Mouse (Mus musculus) limb, embryonic 10.5 days (tissue): ENCODE measurements around the gene Ntm. TPM values are rescaled to one million over a fixed set of nuclear protein-coding genes. Genes with fewer than 3 reads are reported as not detected.

Experiments used
- DNase-seq: peaks from one replicate; pipeline ENCODE4 v3.0.0-alpha.2; 2017; ENCODE audit warnings: low spot score
- H3K27ac ChIP-seq: fragments of 300-500 bp; sonication (generic); 2 replicates; pipeline ENCODE4 v1.5.1; 2016; ENCODE audit warnings: mild to moderate bottlenecking
- H3K27me3 ChIP-seq: fragments of 300-500 bp; sonication (generic); 2 replicates; pipeline ENCODE4 v1.6.1; 2016; ENCODE audit warnings: low read depth, mild to moderate bottlenecking; ENCODE audit not compliant: poor library complexity, severe bottlenecking
- H3K36me3 ChIP-seq: fragments of 300-500 bp; sonication (generic); 2 replicates; pipeline ENCODE4 v1.6.1; 2016; ENCODE audit warnings: mild to moderate bottlenecking, moderate library complexity
- H3K4me1 ChIP-seq: fragments of 300-500 bp; sonication (generic); 2 replicates; pipeline ENCODE4 v1.6.1; 2016
- H3K4me3 ChIP-seq: fragments of 300-500 bp; sonication (generic); 2 replicates; pipeline ENCODE4 v1.5.1; 2016; ENCODE audit warnings: mild to moderate bottlenecking, moderate library complexity
- H3K9me3 ChIP-seq: fragments of 300-500 bp; sonication (generic); replicated peaks from 2 replicates; pipeline ENCODE4 v1.6.1; 2016; ENCODE audit warnings: mild to moderate bottlenecking
- WGBS: fragments of 180-500 bp; shearing (Covaris S2); methylation state at CpG from one replicate; pipeline ENCODE4 v1.1.7; 2016; 5-methylcytosine and 5-hydroxymethylcytosine counted together
- polyA plus RNA-seq: library from polyadenylated mRNA; unstranded; fragments of >200 nt; fragmentation: Nextera tagmentation; extraction: Ambion mirVana; gene quantifications from 2 replicates; pipeline ENCODE4 v1.2.1, GENCODE M21; 2016

Gene Ntm
- polyA plus RNA-seq, 1 experiment from 2014 or later: 12.7 TPM

DNA sequence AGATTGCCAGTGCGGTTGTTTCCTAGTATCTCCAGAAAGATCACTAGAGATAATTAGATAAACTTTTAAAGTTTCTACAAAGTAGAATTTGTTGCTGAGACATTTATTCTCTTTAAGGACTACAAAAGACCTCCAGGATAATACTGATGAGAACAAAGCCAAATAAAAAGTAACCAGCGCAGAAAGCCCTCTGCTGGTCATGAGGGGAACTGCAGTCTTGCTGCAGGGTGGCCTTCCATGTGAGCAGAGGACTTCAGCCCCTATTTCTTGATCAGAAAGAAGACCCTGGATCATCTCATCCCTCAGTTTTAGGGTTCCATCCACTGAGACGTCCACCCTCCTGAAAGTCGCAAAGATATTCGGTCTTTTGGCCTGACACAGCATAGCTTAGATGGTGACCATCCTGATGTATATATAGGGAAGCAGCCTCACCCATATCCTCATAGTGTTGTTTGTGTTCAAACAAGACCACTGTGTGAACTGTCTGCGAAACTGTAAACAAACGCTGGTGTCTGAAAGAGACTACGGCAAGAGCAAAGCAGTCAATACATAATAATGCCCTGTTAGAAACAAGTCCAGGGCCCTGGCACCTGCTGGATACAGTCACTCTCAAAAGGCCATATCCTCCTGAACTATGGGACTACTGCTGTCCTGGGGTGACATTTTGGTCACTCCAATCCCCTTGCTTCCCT, 553.6 kb downstream of the Ntm start:
- H3K27me3 ChIP-seq: peaks cover 65% of the 10 kb centered on the region
- no peak overlapping the region for H3K4me3 ChIP-seq
- no peaks in the 10 kb centered on the region for H3K36me3 ChIP-seq
- no peak overlapping the region for H3K27ac ChIP-seq
- no peaks in the 10 kb centered on the region for H3K9me3 ChIP-seq
- H3K4me1 ChIP-seq: peaks cover 24% of the 10 kb centered on the region
- DNase-seq: peak; percentile 74
- WGBS: 55% methylated on average over 8 of the region's 8 CpGs

DNA sequence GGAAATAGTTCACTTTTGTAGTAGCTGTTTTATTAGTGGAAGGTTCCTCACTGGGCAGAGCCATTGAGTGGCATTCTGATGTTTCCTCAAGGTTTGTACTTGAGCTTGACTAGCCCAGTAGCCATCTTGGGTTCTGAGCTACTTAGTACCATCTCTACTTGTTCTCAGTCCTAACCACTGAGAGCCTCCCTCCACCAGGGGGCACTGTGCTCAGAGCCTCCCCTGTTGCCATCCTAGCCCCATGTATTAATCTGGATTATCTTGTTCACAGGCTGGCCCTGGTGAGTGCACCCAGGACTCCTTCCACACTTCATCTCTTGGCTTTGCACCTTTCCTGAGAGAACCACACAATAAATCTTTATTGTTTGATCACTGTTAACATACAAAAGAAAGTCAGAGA, 555.0 kb downstream of the Ntm start:
- H3K27ac ChIP-seq: no peak overlapping the region
- H3K36me3 ChIP-seq: no peaks in the 10 kb centered on the region
- no peaks in the 10 kb centered on the region for H3K9me3 ChIP-seq
- DNase-seq: peak; percentile 58
- H3K4me1 ChIP-seq: peaks cover 24% of the 10 kb centered on the region
- H3K4me3 ChIP-seq: no peak overlapping the region
- peaks cover 51% of the 10 kb centered on the region for H3K27me3 ChIP-seq

DNA sequence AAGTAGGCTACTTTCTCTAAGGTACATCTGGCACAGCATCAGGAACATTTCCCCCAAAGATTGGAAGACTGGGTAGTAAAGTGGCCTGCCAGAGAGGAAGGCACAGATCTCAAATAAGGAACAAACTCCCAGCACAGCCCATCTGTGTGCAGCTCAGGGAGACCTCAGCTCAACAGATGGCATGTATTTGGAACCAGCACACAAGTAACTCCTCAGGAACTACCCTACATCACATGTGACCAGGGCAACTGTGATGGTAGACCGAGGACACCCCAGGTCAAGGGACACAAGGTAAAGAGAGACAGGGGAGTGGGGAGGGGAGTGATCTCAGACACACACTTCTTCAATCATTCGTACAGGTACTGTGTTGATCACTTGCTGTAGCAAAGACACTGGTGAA, 556.0 kb downstream of the Ntm start:
- DNase-seq: no peak
- WGBS: 92% methylated on average over 2 of the region's 2 CpGs
- Histone ChIP-seq H3K9me3 (no peaks in the 10 kb centered on the region), H3K27me3 (peaks cover 41% of the 10 kb centered on the region), H3K27ac (no peak overlapping the region), H3K36me3 (no peaks in the 10 kb centered on the region), H3K4me1 (peaks cover 14% of the 10 kb centered on the region), H3K4me3 (no peak overlapping the region)

DNA sequence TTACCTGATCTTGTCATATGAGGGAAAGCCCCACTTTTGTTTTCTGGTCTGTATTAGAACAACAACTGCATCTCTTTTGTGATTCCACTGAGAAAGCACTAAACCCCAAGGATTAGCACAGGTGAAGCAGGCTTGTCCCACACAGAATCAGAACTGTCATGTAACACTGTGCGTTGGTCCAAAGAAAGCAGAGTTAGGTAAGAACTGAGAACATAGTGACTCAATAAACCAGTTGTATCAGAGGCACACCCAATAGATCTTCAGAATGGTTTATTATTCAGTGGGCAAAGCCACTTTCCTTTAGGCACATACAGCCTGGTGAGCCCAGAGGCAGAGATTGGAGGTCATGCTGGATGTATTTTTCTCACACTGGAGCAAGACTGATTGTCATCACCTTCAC, 556.9 kb downstream of the Ntm start:
- H3K27ac ChIP-seq: no peak overlapping the region
- H3K4me3 ChIP-seq: no peak overlapping the region
- H3K4me1 ChIP-seq: peaks cover 5% of the 10 kb centered on the region
- no peaks in the 10 kb centered on the region for H3K9me3 ChIP-seq
- H3K36me3 ChIP-seq: no peaks in the 10 kb centered on the region
- no peak for DNase-seq
- 91% methylated on average over 1 of the region's 1 CpGs for WGBS
- H3K27me3 ChIP-seq: peaks cover 32% of the 10 kb centered on the region

DNA sequence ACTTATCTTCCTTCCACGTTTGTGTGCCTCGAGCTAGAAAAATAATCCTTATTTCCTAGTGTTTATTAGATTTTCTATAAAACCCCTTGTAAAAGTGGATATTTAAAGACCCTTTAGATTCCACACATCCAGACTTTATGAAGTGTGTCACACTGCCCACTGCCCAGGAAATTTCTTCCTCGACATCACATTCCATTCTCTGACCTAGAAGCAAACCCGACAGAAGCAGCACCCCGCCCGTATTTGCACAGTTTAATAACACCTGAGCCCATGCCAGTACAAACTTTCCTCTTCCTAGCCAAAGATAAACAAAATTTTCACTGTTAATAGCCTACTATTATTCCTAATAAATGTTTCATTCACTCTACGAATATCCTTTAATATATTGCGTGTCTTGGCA, 562.8 kb downstream of the Ntm start:
- Histone ChIP-seq H3K9me3 (no peaks in the 10 kb centered on the region), H3K36me3 (no peaks in the 10 kb centered on the region), H3K27me3 (no peaks in the 10 kb centered on the region), H3K27ac (no peak overlapping the region), H3K4me1 (no peaks in the 10 kb centered on the region), H3K4me3 (no peak overlapping the region)
- DNase-seq: no peak
- 79% methylated on average over 8 of the region's 8 CpGs for WGBS

DNA sequence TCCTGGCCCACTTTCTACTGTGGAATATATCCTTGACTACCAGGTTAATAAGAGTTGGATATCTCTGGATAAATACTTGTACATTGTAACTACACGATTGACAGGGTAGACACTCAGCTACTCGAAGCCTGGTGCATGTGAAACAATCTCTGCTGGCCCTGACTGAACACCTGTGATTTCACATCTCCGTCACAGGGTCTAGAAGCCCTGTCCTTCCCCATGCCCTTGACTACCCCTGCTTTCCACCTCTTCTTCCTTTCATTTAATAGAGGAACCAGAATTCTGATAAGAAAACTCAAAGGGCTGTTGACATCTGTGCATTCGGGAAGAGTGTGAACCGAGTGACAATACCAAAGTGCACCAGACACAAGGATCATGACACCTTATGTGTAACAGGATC, 566.8 kb downstream of the Ntm start:
- peaks cover 3% of the 10 kb centered on the region; the same call in 1 of the 2 replicates for H3K27me3 ChIP-seq
- WGBS: 91% methylated on average over 5 of the region's 5 CpGs
- H3K4me1 ChIP-seq: no peaks in the 10 kb centered on the region
- H3K4me3 ChIP-seq: no peak overlapping the region
- no peak for DNase-seq
- no peaks in the 10 kb centered on the region for H3K9me3 ChIP-seq
- H3K27ac ChIP-seq: no peak overlapping the region
- no peaks in the 10 kb centered on the region for H3K36me3 ChIP-seq

DNA sequence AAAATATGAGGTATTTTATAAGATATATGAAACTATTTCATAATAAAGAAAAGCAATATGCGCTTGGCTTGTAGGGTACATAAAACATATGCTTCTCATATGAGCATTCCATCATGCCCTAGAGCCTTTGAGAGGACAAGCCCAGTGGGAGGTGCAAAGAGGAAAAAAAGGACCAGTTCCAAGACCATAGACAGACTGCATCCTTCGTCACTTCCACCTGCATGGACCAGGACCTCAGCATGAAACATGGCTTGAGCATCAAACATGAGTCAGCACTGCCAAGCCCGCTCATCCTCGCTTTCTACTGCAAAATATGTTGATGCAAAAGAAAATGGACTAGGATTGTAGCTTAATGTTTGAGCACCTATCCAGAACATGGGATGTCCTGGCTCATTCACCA, 569.8 kb downstream of the Ntm start:
- Histone ChIP-seq H3K4me1 (no peaks in the 10 kb centered on the region), H3K4me3 (no peak overlapping the region), H3K27ac (no peak overlapping the region), H3K27me3 (peaks cover 20% of the 10 kb centered on the region; the same call in 1 of the 2 replicates), H3K9me3 (no peaks in the 10 kb centered on the region), H3K36me3 (no peaks in the 10 kb centered on the region)
- DNase-seq: no peak
- WGBS: 94% methylated on average over 4 of the region's 4 CpGs

DNA sequence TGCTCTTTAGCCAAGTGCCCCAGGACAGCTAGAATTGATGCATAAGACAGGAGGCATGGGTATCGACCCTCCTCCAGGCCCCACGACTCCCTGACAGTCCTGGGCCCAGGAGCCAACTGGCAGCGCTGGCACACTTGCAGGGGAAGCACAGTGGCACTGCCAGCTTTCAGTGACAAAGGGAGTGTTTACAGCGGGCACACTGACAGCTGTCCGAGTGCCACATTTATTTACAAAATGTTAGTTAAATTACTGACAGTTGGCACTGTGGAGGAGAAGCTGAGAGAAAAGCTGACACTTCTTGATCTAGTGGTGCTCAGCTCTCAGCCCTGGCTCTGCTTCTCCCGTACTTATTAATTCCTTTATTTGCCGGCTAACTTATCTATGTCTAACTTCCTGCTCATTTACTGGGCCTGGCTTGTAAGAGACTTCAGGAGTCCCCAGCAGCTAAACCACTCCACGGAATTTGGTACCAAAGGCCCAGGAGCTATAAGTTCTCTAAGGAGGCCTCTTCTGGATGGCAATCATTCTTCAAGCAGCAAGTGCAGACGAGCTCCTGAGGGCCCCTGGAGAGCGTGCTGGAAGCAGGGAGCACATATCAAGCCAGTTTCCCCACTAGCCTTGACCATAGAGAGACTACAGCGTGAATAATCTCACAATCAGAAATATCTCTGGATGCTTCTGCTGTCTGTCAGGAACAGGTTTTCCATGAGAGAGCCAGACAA, 572.0 kb downstream of the Ntm start:
- no peak overlapping the region for H3K27ac ChIP-seq
- H3K4me3 ChIP-seq: no peak overlapping the region
- no peaks in the 10 kb centered on the region for H3K4me1 ChIP-seq
- no peaks in the 10 kb centered on the region for H3K9me3 ChIP-seq
- H3K27me3 ChIP-seq: peaks cover 20% of the 10 kb centered on the region; the same call in 1 of the 2 replicates
- H3K36me3 ChIP-seq: no peaks in the 10 kb centered on the region
- WGBS: 79% methylated on average over 11 of the region's 11 CpGs
- DNase-seq: no peak

DNA sequence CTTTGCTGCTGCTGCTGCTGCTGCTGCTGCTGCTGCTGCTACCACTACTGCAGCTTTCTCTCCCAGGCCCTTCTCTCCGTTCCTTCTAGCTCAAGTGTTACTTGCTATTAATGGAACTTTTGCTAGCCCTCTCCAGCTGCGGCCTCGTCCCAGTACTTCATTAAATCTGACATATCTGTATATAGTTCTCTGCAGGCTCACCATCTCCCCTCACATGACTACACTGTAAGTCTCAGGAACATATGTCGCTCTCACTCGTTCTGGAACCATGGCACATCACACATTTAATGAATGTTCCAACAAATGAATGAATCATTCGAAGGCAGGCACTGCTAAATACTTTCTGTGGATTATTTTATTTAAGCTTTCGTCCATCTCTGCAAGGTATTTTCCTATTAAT, 573.7 kb downstream of the Ntm start:
- Histone ChIP-seq H3K27ac (no peak overlapping the region), H3K4me3 (no peak overlapping the region), H3K27me3 (peaks cover 24% of the 10 kb centered on the region; the same call in 1 of the 2 replicates), H3K9me3 (no peaks in the 10 kb centered on the region), H3K4me1 (no peaks in the 10 kb centered on the region), H3K36me3 (no peaks in the 10 kb centered on the region)
- 88% methylated on average over 7 of the region's 7 CpGs for WGBS
- no peak for DNase-seq

DNA sequence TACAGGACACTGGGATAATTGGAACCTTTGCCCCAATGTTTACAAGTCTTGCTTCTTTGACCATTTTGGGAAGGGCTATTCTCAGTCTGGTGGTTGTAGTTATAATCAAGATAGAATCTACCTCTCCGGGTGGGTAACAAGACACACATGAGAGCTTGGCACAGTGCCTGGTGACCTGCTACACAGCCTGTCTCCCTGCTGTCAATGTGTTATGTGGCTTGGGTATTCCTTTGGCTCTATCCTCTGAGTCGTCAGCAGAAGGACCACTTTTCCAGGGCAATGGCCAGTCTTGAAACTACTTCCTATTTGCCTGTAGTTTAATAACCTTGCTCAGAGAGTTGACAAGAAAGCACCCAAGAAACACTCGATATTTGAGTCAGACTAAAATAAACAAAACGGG, 575.8 kb downstream of the Ntm start:
- peaks cover 24% of the 10 kb centered on the region; the same call in 1 of the 2 replicates for H3K27me3 ChIP-seq
- H3K4me3 ChIP-seq: no peak overlapping the region
- WGBS: 84% methylated on average over 4 of the region's 4 CpGs

DNA sequence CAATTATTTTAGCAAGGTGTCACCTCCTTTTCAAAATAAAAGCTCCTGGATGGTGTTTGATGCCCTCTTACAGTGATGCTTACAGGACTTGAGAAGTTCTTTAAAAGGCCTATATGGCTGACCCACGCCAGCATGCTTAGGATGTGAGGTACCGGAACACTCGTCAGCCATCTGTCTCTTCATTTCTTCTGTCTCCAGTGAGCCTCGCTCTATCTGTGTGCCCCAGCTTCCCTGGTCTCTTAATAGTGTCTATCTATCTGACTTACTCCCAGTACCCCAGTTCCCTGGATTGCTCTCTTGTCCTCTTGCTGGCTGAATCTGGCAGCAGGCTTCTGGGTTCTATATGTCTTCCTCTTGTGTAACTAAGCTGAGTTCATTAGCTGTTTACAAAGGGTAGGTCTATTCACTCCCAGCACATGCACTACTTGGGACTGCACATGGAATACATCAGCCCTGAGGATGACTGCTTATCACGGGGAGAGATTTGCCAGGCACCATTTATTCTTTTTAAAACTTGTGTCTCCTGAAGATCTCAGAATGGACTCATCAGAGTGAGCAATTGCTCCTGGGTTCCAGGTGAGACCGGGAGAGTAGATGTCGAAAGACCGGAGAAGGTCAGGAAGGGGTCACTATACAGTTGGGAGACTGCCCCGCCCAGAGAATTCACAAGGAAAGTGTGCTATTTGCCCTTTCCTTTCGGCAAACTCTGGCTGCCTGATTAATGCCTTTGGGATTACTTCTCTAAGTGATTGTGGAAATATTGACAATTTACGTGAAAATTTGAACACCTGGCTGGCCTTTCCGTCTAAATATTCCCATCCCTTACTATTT, 585.6 kb downstream of the Ntm start:
- peaks cover 11% of the 10 kb centered on the region; the same call in 1 of the 2 replicates for H3K4me1 ChIP-seq
- peaks cover 8% of the 10 kb centered on the region; the same call in 1 of the 2 replicates for H3K27me3 ChIP-seq
- no peaks in the 10 kb centered on the region for H3K9me3 ChIP-seq
- H3K4me3 ChIP-seq: no peak overlapping the region
- 82% methylated on average over 12 of the region's 12 CpGs for WGBS
- no peaks in the 10 kb centered on the region for H3K36me3 ChIP-seq
- no peak overlapping the region for H3K27ac ChIP-seq
- no peak for DNase-seq

More for the DNA sequence above, 575.8 kb downstream of the Ntm start:
- Histone ChIP-seq H3K4me1 (no peaks in the 10 kb centered on the region; the same call in 1 of the 2 replicates), H3K9me3 (no peaks in the 10 kb centered on the region), H3K36me3 (no peaks in the 10 kb centered on the region), H3K27ac (no peak overlapping the region)
- no peak for DNase-seq

DNA sequence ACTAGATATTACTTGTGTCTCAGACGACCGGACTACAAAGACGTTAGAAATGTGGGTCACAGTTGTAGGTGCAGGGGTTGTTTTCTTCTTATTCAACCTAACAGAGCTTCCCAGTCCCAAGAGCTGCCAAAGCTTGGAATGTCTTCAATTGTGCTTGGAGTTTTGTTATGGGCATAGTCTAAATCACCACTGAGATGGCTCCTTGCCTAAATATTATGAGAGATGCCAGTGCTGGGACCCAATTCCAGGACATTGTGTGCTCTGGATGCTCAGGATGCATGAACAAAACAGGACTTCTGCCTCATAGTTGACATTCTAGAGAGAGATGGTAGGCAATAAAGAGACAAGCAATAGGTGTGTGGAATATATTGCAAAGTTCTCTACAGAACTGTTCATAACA, 591.6 kb downstream of the Ntm start:
- 95% methylated on average over 3 of the region's 3 CpGs for WGBS
- H3K27ac ChIP-seq: no peak overlapping the region
- no peaks in the 10 kb centered on the region for H3K36me3 ChIP-seq
- peaks cover 6% of the 10 kb centered on the region; the same call in 1 of the 2 replicates for H3K27me3 ChIP-seq
- no peaks in the 10 kb centered on the region for H3K9me3 ChIP-seq
- peaks cover 7% of the 10 kb centered on the region for H3K4me1 ChIP-seq
- no peak overlapping the region for H3K4me3 ChIP-seq
- DNase-seq: no peak

DNA sequence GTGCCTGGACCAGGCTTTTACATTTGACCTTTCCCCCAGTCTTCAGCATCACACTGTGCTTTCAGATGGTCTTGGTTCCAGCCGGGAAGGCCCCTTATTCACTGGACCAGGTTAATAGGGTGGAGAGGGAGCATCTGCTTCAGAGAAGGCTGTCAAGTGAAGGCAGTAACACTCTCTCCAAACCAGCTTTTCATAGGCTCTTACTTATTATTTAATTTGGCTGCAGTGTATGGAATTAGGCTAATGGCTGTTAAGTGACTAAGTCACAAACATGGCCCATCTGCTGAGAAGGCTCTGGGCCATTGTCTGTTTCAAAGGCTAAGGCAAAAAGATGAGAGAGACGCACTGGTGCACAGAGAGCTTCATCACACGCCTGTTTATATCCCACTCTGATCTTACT, 593.3 kb downstream of the Ntm start:
- H3K27ac ChIP-seq: no peak overlapping the region
- H3K36me3 ChIP-seq: no peaks in the 10 kb centered on the region
- H3K4me3 ChIP-seq: no peak overlapping the region
- DNase-seq: no peak
- peaks cover 11% of the 10 kb centered on the region for H3K4me1 ChIP-seq
- WGBS: 77% methylated on average over 3 of the region's 3 CpGs
- no peaks in the 10 kb centered on the region for H3K9me3 ChIP-seq
- peaks cover 15% of the 10 kb centered on the region; the same call in 1 of the 2 replicates for H3K27me3 ChIP-seq
